Mouse (Mus musculus): ENCODE measurements at regions not wholly inside any gene's neighbourhood (a gene's known extent, or its start where the extent isn't known, plus 50 kb on each side); places are given as distances from the start of the nearest gene placed in this dataset.

- 47% methylated on average over 4 of the region's 4 CpGs for WGBS
- H3K36me3 ChIP-seq: no peaks in the 10 kb centered on the region
- H3K4me1 ChIP-seq: no peaks in the 10 kb centered on the region
- no peak overlapping the region for H3K4me2 ChIP-seq (replicated peaks)
- H3K9me3 ChIP-seq (replicated peaks): no peaks in the 10 kb centered on the region
- no peak overlapping the region for H3K4me3 ChIP-seq (replicated peaks)
- no peak overlapping the region for H3K27ac ChIP-seq (replicated peaks)
- no peaks in the 10 kb centered on the region for H3K27me3 ChIP-seq
- H3K9ac ChIP-seq: no peak overlapping the region
- ATAC-seq (ENCODE audit: insufficient number of reproducible peaks, low FRiP score, low TSS enrichment, low read depth): no peak
These were observed 322.1 kb upstream of the Slco3a1 start for GRCm38 (mm10) chr7:74876667-74877066.

- Histone ChIP-seq H3K27ac (replicated peaks) (no peak overlapping the region), H3K9me3 (replicated peaks) (no peaks in the 10 kb centered on the region), H3K4me1 (no peaks in the 10 kb centered on the region), H3K4me3 (replicated peaks) (no peak overlapping the region), H3K4me2 (replicated peaks) (no peak overlapping the region), H3K9ac (no peak overlapping the region), H3K27me3 (no peaks in the 10 kb centered on the region), H3K36me3 (no peaks in the 10 kb centered on the region)
- ATAC-seq (ENCODE audit: insufficient number of reproducible peaks, low FRiP score, low TSS enrichment, low read depth): no peak
- whole genome bisulfite sequencing: 80% methylated on average over 1 of the region's 1 CpGs
These were observed 315.7 kb upstream of the Slco3a1 start for GRCm38 (mm10) chr7:74870250-74870649.

- no peak overlapping the region for H3K9ac ChIP-seq
- WGBS: 24% methylated on average over 3 of the region's 3 CpGs
- H3K27me3 ChIP-seq: no peaks in the 10 kb centered on the region
- no peak overlapping the region for H3K27ac ChIP-seq (replicated peaks)
- no peaks in the 10 kb centered on the region for H3K4me1 ChIP-seq
- no peak overlapping the region for H3K4me3 ChIP-seq (replicated peaks)
- H3K4me2 ChIP-seq (replicated peaks): no peak overlapping the region
- H3K9me3 ChIP-seq (replicated peaks): no peaks in the 10 kb centered on the region
- ATAC-seq (ENCODE audit: insufficient number of reproducible peaks, low FRiP score, low TSS enrichment, low read depth): peak; percentile 65; the same call in 1 of the 2 replicates
- no peaks in the 10 kb centered on the region for H3K36me3 ChIP-seq
These were observed 308.1 kb upstream of the Slco3a1 start for GRCm38 (mm10) chr7:74862727-74863126.

GRCm38 (mm10) chr7:74844306-74844929 is 289.8 kb upstream of the Slco3a1 start:
- Histone ChIP-seq H3K9me3 (replicated peaks) (no peaks in the 10 kb centered on the region), H3K27ac (replicated peaks) (no peak overlapping the region), H3K4me1 (no peaks in the 10 kb centered on the region), H3K36me3 (no peaks in the 10 kb centered on the region), H3K27me3 (no peaks in the 10 kb centered on the region), H3K4me3 (replicated peaks) (no peak overlapping the region), H3K9ac (no peak overlapping the region), H3K4me2 (replicated peaks) (no peak overlapping the region)
- WGBS: 28% methylated on average over 6 of the region's 6 CpGs
- ATAC-seq (ENCODE audit: insufficient number of reproducible peaks, low FRiP score, low TSS enrichment, low read depth): no peak

GRCm38 (mm10) chr7:74823286-74823685 is 268.7 kb upstream of the Slco3a1 start:
- Histone ChIP-seq H3K9me3 (replicated peaks) (no peaks in the 10 kb centered on the region), H3K4me2 (replicated peaks) (no peak overlapping the region), H3K4me3 (replicated peaks) (no peak overlapping the region), H3K4me1 (no peaks in the 10 kb centered on the region), H3K36me3 (no peaks in the 10 kb centered on the region), H3K9ac (no peak overlapping the region), H3K27ac (replicated peaks) (no peak overlapping the region), H3K27me3 (no peaks in the 10 kb centered on the region)
- no peak for ATAC-seq (ENCODE audit: insufficient number of reproducible peaks, low FRiP score, low TSS enrichment, low read depth)
- WGBS: 50% methylated on average over 2 of the region's 2 CpGs

GRCm38 (mm10) chr7:74793241-74793640 is 238.7 kb upstream of the Slco3a1 start:
- no peaks in the 10 kb centered on the region for H3K27me3 ChIP-seq
- no peak overlapping the region for H3K4me2 ChIP-seq (replicated peaks)
- no peaks in the 10 kb centered on the region for H3K9me3 ChIP-seq (replicated peaks)
- no peak for ATAC-seq (ENCODE audit: insufficient number of reproducible peaks, low FRiP score, low TSS enrichment, low read depth)
- no peak overlapping the region for H3K4me3 ChIP-seq (replicated peaks)
- WGBS: 38% methylated on average over 1 of the region's 1 CpGs
- H3K9ac ChIP-seq: no peak overlapping the region
- no peak overlapping the region for H3K27ac ChIP-seq (replicated peaks)
- H3K36me3 ChIP-seq: no peaks in the 10 kb centered on the region
- no peaks in the 10 kb centered on the region for H3K4me1 ChIP-seq

- Histone ChIP-seq H3K27ac (replicated peaks) (no peak overlapping the region), H3K27me3 (no peaks in the 10 kb centered on the region), H3K4me1 (no peaks in the 10 kb centered on the region), H3K4me3 (replicated peaks) (no peak overlapping the region), H3K36me3 (no peaks in the 10 kb centered on the region), H3K9ac (no peak overlapping the region), H3K4me2 (replicated peaks) (no peak overlapping the region), H3K9me3 (replicated peaks) (no peaks in the 10 kb centered on the region)
- WGBS: 48% methylated on average over 1 of the region's 1 CpGs
- no peak for ATAC-seq (ENCODE audit: insufficient number of reproducible peaks, low FRiP score, low TSS enrichment, low read depth)
These were observed 234.1 kb upstream of the Slco3a1 start for GRCm38 (mm10) chr7:74788696-74789095.

GRCm38 (mm10) chr7:74771435-74772406 is 217.1 kb upstream of the Slco3a1 start:
- 86% methylated on average over 9 of the region's 9 CpGs for WGBS

GRCm38 (mm10) chr7:74766550-74766949 is 212.0 kb upstream of the Slco3a1 start:
- WGBS: 82% methylated on average over 4 of the region's 4 CpGs
- Histone ChIP-seq H3K4me2 (replicated peaks) (no peak overlapping the region), H3K27me3 (no peaks in the 10 kb centered on the region), H3K9ac (no peak overlapping the region), H3K27ac (replicated peaks) (no peak overlapping the region), H3K4me3 (replicated peaks) (no peak overlapping the region), H3K4me1 (no peaks in the 10 kb centered on the region), H3K9me3 (replicated peaks) (no peaks in the 10 kb centered on the region), H3K36me3 (no peaks in the 10 kb centered on the region)
- no peak for ATAC-seq (ENCODE audit: insufficient number of reproducible peaks, low FRiP score, low TSS enrichment, low read depth)

More at GRCm38 (mm10) chr7:74771435-74772406, 217.1 kb upstream of the Slco3a1 start:
- no peaks in the 10 kb centered on the region for H3K27me3 ChIP-seq
- no peaks in the 10 kb centered on the region for H3K36me3 ChIP-seq
- H3K27ac ChIP-seq (replicated peaks): no peak overlapping the region
- no peaks in the 10 kb centered on the region for H3K4me1 ChIP-seq
- H3K4me2 ChIP-seq (replicated peaks): no peak overlapping the region
- no peaks in the 10 kb centered on the region for H3K9me3 ChIP-seq (replicated peaks)
- no peak overlapping the region for H3K4me3 ChIP-seq (replicated peaks)
- ATAC-seq (ENCODE audit: insufficient number of reproducible peaks, low FRiP score, low TSS enrichment, low read depth): no peak
- H3K9ac ChIP-seq: no peak overlapping the region

- no peak overlapping the region for H3K9ac ChIP-seq
- H3K36me3 ChIP-seq: no peaks in the 10 kb centered on the region
- no peak overlapping the region for H3K4me2 ChIP-seq (replicated peaks)
- ATAC-seq (ENCODE audit: insufficient number of reproducible peaks, low FRiP score, low TSS enrichment, low read depth): no peak
- no peaks in the 10 kb centered on the region for H3K4me1 ChIP-seq
- 65% methylated on average over 2 of the region's 2 CpGs for WGBS
- H3K27ac ChIP-seq (replicated peaks): no peak overlapping the region
- no peaks in the 10 kb centered on the region for H3K9me3 ChIP-seq (replicated peaks)
- no peak overlapping the region for H3K4me3 ChIP-seq (replicated peaks)
- H3K27me3 ChIP-seq: no peaks in the 10 kb centered on the region
These were observed 202.9 kb upstream of the Slco3a1 start for GRCm38 (mm10) chr7:74757469-74757868.

- ATAC-seq (ENCODE audit: insufficient number of reproducible peaks, low FRiP score, low TSS enrichment, low read depth): no peak
- 83% methylated on average over 1 of the region's 1 CpGs for WGBS
These were observed 193.1 kb upstream of the Slco3a1 start for GRCm38 (mm10) chr7:74747704-74748103.

More at GRCm38 (mm10) chr7:74747704-74748103, 193.1 kb upstream of the Slco3a1 start:
- no peak overlapping the region for H3K4me2 ChIP-seq (replicated peaks)
- no peak overlapping the region for H3K27ac ChIP-seq (replicated peaks)
- no peaks in the 10 kb centered on the region for H3K4me1 ChIP-seq
- no peak overlapping the region for H3K9ac ChIP-seq
- H3K9me3 ChIP-seq (replicated peaks): no peaks in the 10 kb centered on the region
- no peaks in the 10 kb centered on the region for H3K27me3 ChIP-seq
- no peak overlapping the region for H3K4me3 ChIP-seq (replicated peaks)
- H3K36me3 ChIP-seq: no peaks in the 10 kb centered on the region
